Mouse (Mus musculus) hindbrain, embryonic 15.5 days (tissue): ENCODE measurements at regions not wholly inside any gene's neighbourhood (a gene's known extent, or its start where the extent isn't known, plus 50 kb on each side); places are given as distances from the start of the nearest gene placed in this dataset.
"Not testable (repeated sequence)": the region's sequence is repeated elsewhere in the genome, so short reads cannot be mapped to it uniquely, and the experiment has no call there.

Experiments used
- ATAC-seq: fragments of 200-750 bp; cut with Nextera tagmentation; 2 replicates; pipeline ENCODE4 v1.8.0; 2017; ENCODE audit warnings: low read depth, moderate number of reproducible peaks, moderate TSS enrichment; ENCODE audit not compliant: low FRiP score
- H3K27ac ChIP-seq: fragments of 300-500 bp; sonication (generic); replicated peaks from 2 replicates; pipeline ENCODE4 v1.5.1; 2015; ENCODE audit warnings: mild to moderate bottlenecking, inconsistent platforms
- H3K27me3 ChIP-seq: fragments of 300-500 bp; sonication (generic); 2 replicates; pipeline ENCODE4 v1.6.1; 2015; ENCODE audit warnings: control low read depth, inconsistent platforms
- H3K36me3 ChIP-seq: fragments of 300-500 bp; sonication (generic); 2 replicates; pipeline ENCODE4 v1.6.1; 2015; ENCODE audit warnings: control low read depth, inconsistent platforms
- H3K4me1 ChIP-seq: fragments of 300-500 bp; sonication (generic); replicated peaks from 2 replicates; pipeline ENCODE4 v1.6.1; 2015; ENCODE audit warnings: control low read depth, inconsistent platforms
- H3K4me2 ChIP-seq: fragments of 300-500 bp; sonication (generic); 2 replicates; pipeline ENCODE4 v1.6.1; 2015; ENCODE audit warnings: moderate library complexity, mild to moderate bottlenecking, inconsistent platforms
- H3K4me3 ChIP-seq: fragments of 300-500 bp; sonication (generic); 2 replicates; pipeline ENCODE4 v1.5.1; 2015; ENCODE audit warnings: mild to moderate bottlenecking, inconsistent platforms
- H3K9ac ChIP-seq: fragments of 300-500 bp; sonication (generic); 2 replicates; pipeline ENCODE4 v1.6.1; 2015; ENCODE audit warnings: inconsistent platforms
- H3K9me3 ChIP-seq: fragments of 300-500 bp; sonication (generic); 2 replicates; pipeline ENCODE4 v1.6.1; 2016; ENCODE audit warnings: control low read depth, inconsistent platforms
- WGBS: fragments of 180-500 bp; shearing (Covaris S2); methylation state at CpG from one replicate; pipeline ENCODE4 v1.1.7; 2015; 5-methylcytosine and 5-hydroxymethylcytosine counted together

DNA sequence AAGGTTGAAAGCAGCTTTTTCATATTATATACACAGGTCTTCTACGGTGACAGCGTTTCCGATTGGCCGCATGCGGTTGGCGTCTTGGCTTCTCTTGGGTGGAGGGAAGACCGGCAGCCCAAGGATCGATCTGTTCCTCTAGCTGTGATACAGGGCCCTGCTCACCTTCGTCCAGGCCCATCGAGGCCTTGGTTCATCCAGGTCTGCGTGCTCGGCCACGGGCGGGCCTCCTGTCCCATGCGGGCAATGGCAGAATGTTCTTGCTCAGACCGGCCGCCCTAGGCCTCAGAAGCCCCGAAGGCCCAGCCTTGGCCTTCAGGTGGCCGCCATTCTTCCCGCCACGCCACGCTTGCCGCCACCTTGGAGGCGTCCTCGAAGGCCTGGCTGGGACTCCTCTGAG lies 194.4 kb upstream of the Ppp6c start:
- Histone ChIP-seq H3K4me1 (no peaks in the 10 kb centered on the region), H3K27me3 (no peaks in the 10 kb centered on the region), H3K4me2 (no peak overlapping the region), H3K9me3 (no peaks in the 10 kb centered on the region), H3K9ac (no peak overlapping the region), H3K36me3 (no peaks in the 10 kb centered on the region), H3K4me3 (no peak overlapping the region), H3K27ac (no peak overlapping the region)
- WGBS = 92% methylated on average over 24 of the region's 25 CpGs
- no peak for ATAC-seq

- no peaks in the 10 kb centered on the region for H3K36me3 ChIP-seq
- no peaks in the 10 kb centered on the region for H3K27me3 ChIP-seq
- H3K4me2 ChIP-seq = no peak overlapping the region
- H3K4me3 ChIP-seq = no peak overlapping the region
- H3K27ac ChIP-seq = no peak overlapping the region
- no peaks in the 10 kb centered on the region for H3K9me3 ChIP-seq
- peak; percentile 48; the same call in 1 of the 2 replicates for ATAC-seq
- no peaks in the 10 kb centered on the region for H3K4me1 ChIP-seq
- 63% methylated on average over 2 of the region's 2 CpGs for WGBS
- no peak overlapping the region for H3K9ac ChIP-seq
Measured at GRCm38 (mm10) chr2:39400336-39400735, 174.1 kb upstream of the Ppp6c start.

DNA sequence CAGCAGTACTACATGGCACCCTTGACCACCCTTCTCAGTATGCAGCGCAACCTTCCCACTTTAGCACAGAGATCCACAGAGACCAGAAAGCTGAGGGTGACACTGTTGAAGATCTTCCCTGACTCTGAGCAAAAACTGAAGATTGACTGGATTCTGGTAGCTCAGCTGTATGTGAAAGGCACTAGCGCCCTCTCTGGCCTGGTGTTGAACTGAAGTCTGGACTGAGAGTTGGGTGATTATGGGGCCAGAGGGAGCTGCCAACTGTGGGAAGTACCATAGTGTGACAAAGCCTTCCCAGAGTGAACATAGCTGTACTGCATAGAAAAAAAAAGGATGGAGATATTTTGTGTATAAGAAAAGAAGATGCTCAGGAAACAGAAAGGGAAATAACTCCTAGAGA lies 173.3 kb upstream of the Ppp6c start:
- H3K9ac ChIP-seq = no peak overlapping the region
- WGBS = 73% methylated on average over 2 of the region's 2 CpGs
- no peak overlapping the region for H3K4me2 ChIP-seq
- no peaks in the 10 kb centered on the region for H3K36me3 ChIP-seq
- no peak for ATAC-seq
- H3K9me3 ChIP-seq = no peaks in the 10 kb centered on the region
- H3K27ac ChIP-seq = no peak overlapping the region
- no peaks in the 10 kb centered on the region for H3K4me1 ChIP-seq
- no peak overlapping the region for H3K4me3 ChIP-seq
- H3K27me3 ChIP-seq = no peaks in the 10 kb centered on the region

DNA sequence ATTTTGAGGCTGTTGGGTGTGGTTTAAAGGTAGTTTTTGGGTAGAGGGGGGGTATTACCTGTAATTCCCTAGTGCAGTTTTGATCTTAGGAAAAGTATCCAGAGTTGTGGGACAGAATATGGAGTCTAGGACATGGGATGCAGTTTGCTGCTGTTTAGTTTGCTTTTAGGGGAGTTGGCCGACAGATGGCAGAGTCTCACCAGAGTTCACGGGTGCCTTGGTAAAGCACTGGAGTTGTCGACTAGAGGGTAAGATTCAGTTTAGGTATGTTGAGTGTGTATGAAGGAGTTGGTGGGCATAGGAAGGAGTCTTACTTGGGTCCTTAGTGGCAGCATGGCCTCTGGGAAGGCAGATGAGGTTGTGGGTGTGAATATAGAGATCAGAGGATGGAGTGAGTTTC lies 168.4 kb upstream of the Ppp6c start:
- no peak overlapping the region for H3K4me3 ChIP-seq
- H3K36me3 ChIP-seq = no peaks in the 10 kb centered on the region
- H3K4me2 ChIP-seq = no peak overlapping the region
- no peak overlapping the region for H3K27ac ChIP-seq
- no peak overlapping the region for H3K9ac ChIP-seq
- no peaks in the 10 kb centered on the region for H3K9me3 ChIP-seq
- H3K4me1 ChIP-seq = no peaks in the 10 kb centered on the region
- no peak for ATAC-seq
- WGBS = 64% methylated on average over 3 of the region's 3 CpGs
- no peaks in the 10 kb centered on the region for H3K27me3 ChIP-seq

GRCm38 (mm10) chr2:39377264-39377663 lies 151.0 kb upstream of the Ppp6c start:
- no peaks in the 10 kb centered on the region for H3K4me1 ChIP-seq
- no peak for ATAC-seq
- H3K4me3 ChIP-seq = no peak overlapping the region
- no peaks in the 10 kb centered on the region for H3K9me3 ChIP-seq
- no peak overlapping the region for H3K4me2 ChIP-seq
- H3K36me3 ChIP-seq = no peaks in the 10 kb centered on the region
- H3K27me3 ChIP-seq = no peaks in the 10 kb centered on the region
- 92% methylated on average over 3 of the region's 3 CpGs for WGBS
- no peak overlapping the region for H3K9ac ChIP-seq
- no peak overlapping the region for H3K27ac ChIP-seq

DNA sequence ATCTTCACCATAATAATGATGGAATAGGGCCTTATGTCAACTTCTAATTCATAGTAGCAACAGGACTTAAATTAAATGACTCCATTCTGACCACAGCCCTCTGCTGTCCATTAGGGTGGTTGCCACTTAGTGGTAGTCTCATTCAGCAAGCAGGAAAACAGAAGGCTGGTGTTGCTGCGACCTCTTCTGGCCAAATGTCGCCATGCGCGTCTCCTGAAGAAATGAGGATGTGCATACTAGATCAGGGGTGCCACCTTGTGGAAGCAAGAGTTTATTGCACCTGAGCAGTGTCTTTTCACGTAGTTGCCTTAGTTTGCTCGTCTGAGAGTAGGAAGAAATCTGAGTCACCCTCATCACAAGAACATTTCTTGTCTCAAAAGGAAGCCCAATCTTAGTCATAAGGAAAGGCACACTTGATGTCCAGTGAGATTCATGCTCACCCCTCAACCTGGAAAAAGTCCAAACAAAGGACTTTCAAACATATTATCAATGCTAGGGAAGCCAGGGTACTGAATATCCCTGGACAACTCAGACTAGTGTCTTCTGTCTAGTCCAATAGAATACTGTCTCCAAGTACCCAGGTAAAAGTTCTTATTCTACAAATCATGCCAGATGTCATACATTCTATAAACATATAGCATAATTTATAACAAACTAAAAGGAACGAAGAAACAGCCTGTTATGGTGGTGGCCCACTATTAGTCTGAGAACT lies 147.0 kb upstream of the Ppp6c start:
- no peak overlapping the region for H3K4me3 ChIP-seq
- H3K4me2 ChIP-seq = no peak overlapping the region
- H3K27me3 ChIP-seq = no peaks in the 10 kb centered on the region
- no peaks in the 10 kb centered on the region for H3K9me3 ChIP-seq
- ATAC-seq = peak; percentile 91
- H3K27ac ChIP-seq = no peak overlapping the region
- H3K36me3 ChIP-seq = no peaks in the 10 kb centered on the region
- no peak overlapping the region for H3K9ac ChIP-seq
- H3K4me1 ChIP-seq = no peaks in the 10 kb centered on the region
- WGBS = 15% methylated on average over 7 of the region's 7 CpGs

- Histone ChIP-seq H3K9ac (no peak overlapping the region), H3K36me3 (no peaks in the 10 kb centered on the region), H3K27me3 (no peaks in the 10 kb centered on the region), H3K9me3 (no peaks in the 10 kb centered on the region), H3K4me3 (no peak overlapping the region), H3K4me2 (no peak overlapping the region), H3K4me1 (no peaks in the 10 kb centered on the region), H3K27ac (no peak overlapping the region)
- ATAC-seq = no peak
- 87% methylated on average over 3 of the region's 3 CpGs for WGBS
Measured at GRCm38 (mm10) chr2:39344207-39344606, 118.0 kb upstream of the Ppp6c start.

- Histone ChIP-seq H3K9me3 (no peaks in the 10 kb centered on the region), H3K36me3 (no peaks in the 10 kb centered on the region), H3K4me2 (no peak overlapping the region), H3K4me3 (no peak overlapping the region), H3K9ac (no peak overlapping the region), H3K27me3 (no peaks in the 10 kb centered on the region), H3K4me1 (no peaks in the 10 kb centered on the region), H3K27ac (no peak overlapping the region)
- 74% methylated on average over 3 of the region's 3 CpGs for WGBS
- no peak for ATAC-seq
Measured at GRCm38 (mm10) chr2:39340406-39340805, 114.2 kb upstream of the Ppp6c start.

- Histone ChIP-seq H3K27me3 (no peaks in the 10 kb centered on the region), H3K36me3 (no peaks in the 10 kb centered on the region), H3K4me3 (no peak overlapping the region), H3K4me1 (no peaks in the 10 kb centered on the region), H3K4me2 (no peak overlapping the region), H3K27ac (no peak overlapping the region), H3K9ac (no peak overlapping the region), H3K9me3 (no peaks in the 10 kb centered on the region)
- WGBS = 75% methylated on average over 9 of the region's 9 CpGs
- no peak for ATAC-seq
Measured at GRCm38 (mm10) chr2:39338832-39339649, 112.8 kb upstream of the Ppp6c start.

GRCm38 (mm10) chr2:39337524-39337923 lies 111.3 kb upstream of the Ppp6c start:
- Histone ChIP-seq H3K4me1 (no peaks in the 10 kb centered on the region), H3K9ac (no peak overlapping the region), H3K4me3 (no peak overlapping the region), H3K27me3 (no peaks in the 10 kb centered on the region), H3K36me3 (no peaks in the 10 kb centered on the region), H3K9me3 (no peaks in the 10 kb centered on the region), H3K27ac (no peak overlapping the region), H3K4me2 (no peak overlapping the region)
- ATAC-seq = no peak
- whole genome bisulfite sequencing = 82% methylated on average over 1 of the region's 1 CpGs

GRCm38 (mm10) chr2:39325715-39326493 lies 99.7 kb upstream of the Ppp6c start:
- 60% methylated on average over 9 of the region's 9 CpGs for WGBS
- no peak overlapping the region for H3K4me2 ChIP-seq

DNA sequence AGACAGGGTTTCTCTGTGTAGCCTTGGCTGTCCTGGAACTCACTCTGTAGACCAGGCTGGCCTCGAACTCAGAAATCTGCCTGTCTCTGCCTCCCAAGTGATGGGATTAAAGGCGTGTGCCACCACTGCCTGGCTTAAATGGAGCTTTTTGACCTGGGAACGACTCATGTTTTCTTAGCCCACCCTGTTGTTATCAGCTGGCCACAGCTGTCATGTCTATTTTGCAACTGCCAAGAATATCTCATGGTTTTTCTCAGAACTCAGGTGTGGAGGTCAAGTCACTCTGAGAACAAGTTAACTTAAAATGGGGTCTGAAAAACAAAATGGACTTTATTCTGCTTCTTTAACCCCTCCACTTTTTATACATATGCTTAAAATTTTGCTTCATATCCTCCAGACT lies 98.9 kb upstream of the Ppp6c start:
- not testable (repeated sequence) for H3K9ac ChIP-seq, H3K4me2 ChIP-seq, ATAC-seq, H3K27ac ChIP-seq, H3K36me3 ChIP-seq, H3K27me3 ChIP-seq, H3K9me3 ChIP-seq, H3K4me1 ChIP-seq, H3K4me3 ChIP-seq
- 81% methylated on average over 3 of the region's 3 CpGs for WGBS

More at GRCm38 (mm10) chr2:39325715-39326493, 99.7 kb upstream of the Ppp6c start:
- no peak overlapping the region for H3K27ac ChIP-seq
- no peaks in the 10 kb centered on the region for H3K9me3 ChIP-seq
- no peaks in the 10 kb centered on the region for H3K36me3 ChIP-seq
- H3K9ac ChIP-seq = no peak overlapping the region
- no peak for ATAC-seq
- H3K4me1 ChIP-seq = no peaks in the 10 kb centered on the region
- H3K4me3 ChIP-seq = no peak overlapping the region
- H3K27me3 ChIP-seq = no peaks in the 10 kb centered on the region
